Mouse (Mus musculus) liver, embryonic 14.5 days (tissue): ENCODE results near the gene Tbc1d9.

Experiments
- CTCF ChIP-seq: IDR thresholded peaks from 2 replicates; pipeline ENCODE4 v1.5.1; 2016; ENCODE audit warnings: antibody characterized with exemption, low read depth, control low read depth
- EP300 ChIP-seq: IDR thresholded peaks from 2 replicates; pipeline ENCODE4 v1.6.1; 2016; ENCODE audit warnings: antibody characterized with exemption, low read depth

GRCm38 (mm10) chr8:83187363-83187962 is 22.3 kb downstream of the Tbc1d9 start:
- no peak for TF ChIP-seq CTCF
- TF ChIP-seq EP300: no peak
